Mouse (Mus musculus): Measurements from ENCODE around the gene Akip1. TPM values are rescaled to one million over a fixed set of nuclear protein-coding genes. Genes with fewer than 3 reads are reported as not detected.

Gene Akip1
- polyA plus RNA-seq, 1 experiment from 2014 or later = 37.1 TPM

DNA sequence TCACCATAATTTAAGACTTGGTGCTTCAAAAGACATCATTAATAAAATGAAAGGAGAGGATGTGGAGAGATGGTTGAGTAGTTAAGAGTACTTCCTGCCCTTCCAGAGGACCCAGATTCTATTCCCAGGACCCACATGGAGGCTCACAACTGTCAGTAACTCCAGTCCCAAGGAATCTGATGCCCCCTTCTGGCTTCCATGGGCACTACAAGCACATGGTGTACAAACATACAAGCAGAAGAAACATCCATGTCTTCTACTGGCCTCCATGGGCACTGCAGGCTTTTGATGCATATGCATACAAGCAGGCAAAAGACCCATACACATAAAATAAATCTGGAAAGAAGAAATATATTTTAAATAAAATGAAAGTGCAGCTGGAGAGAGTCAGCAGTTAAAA is 3.3 kb upstream of the Akip1 start:
- Histone ChIP-seq H3K9ac (ENCODE audit: low read depth, low read length) (no peak overlapping the region), H3K36me3 (ENCODE audit: control insufficient read depth, insufficient read depth, low read length) (no peaks in the 10 kb centered on the region), H3K4me2 (ENCODE audit: low read depth, low read length) (no peak overlapping the region), H3K9me3 (ENCODE audit: control insufficient read depth, low read length) (no peaks in the 10 kb centered on the region), H3K4me3 (ENCODE audit: low read depth, low read length) (no peak overlapping the region), H3K27ac (replicated peaks; ENCODE audit: low read depth, low read length) (no peak overlapping the region), H3K27me3 (replicated peaks; ENCODE audit: control insufficient read depth, insufficient read depth, low read length) (no peaks in the 10 kb centered on the region), H3K4me1 (ENCODE audit: control insufficient read depth, insufficient read depth, low read length) (no peaks in the 10 kb centered on the region)
- ATAC-seq (ENCODE audit: low read depth) (no peak), DNase-seq (ENCODE audit: low spot score) (no peak)

DNA sequence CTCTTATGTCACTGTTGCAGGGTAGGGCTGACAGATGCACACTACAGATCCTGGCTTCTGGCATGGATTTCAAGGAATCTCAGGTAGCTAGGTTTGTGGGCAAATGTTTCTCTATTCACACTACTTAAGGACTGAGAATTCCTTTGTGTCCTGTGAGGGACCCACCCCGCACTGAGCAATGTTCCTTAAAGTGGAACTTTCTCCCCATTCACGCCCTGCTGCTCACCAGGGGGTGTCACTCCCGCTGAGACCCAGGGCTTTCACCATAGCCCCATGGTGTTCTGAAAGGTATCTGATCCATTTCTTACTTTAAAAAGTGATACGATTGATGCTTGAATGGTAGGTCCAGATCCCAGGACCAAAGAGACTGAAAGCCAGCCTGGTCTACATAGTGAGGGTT is 769 bp upstream of the Akip1 start:
- DNase-seq (ENCODE audit: low spot score) (no peak), ATAC-seq (ENCODE audit: low read depth) (no peak)
- H3K4me2 ChIP-seq (ENCODE audit: low read depth, low read length) = peak overlapping the region; percentile 55
- H3K9ac ChIP-seq (ENCODE audit: low read depth, low read length) = peak overlapping the region; percentile 76; the same call in 1 of the 2 replicates
- 39% methylated on average over 4 of the region's 4 CpGs for WGBS
- H3K4me3 ChIP-seq (ENCODE audit: low read depth, low read length) = peak overlapping the region; percentile 67
- no peak overlapping the region for H3K27ac ChIP-seq (replicated peaks; ENCODE audit: low read depth, low read length)
- H3K4me1 ChIP-seq (ENCODE audit: control insufficient read depth, insufficient read depth, low read length) = no peaks in the 10 kb centered on the region; the same call in 1 of the 2 replicates
- no peaks in the 10 kb centered on the region for H3K9me3 ChIP-seq (ENCODE audit: control insufficient read depth, low read length)
- no peaks in the 10 kb centered on the region for H3K27me3 ChIP-seq (replicated peaks; ENCODE audit: control insufficient read depth, insufficient read depth, low read length)
- no peaks in the 10 kb centered on the region for H3K36me3 ChIP-seq (ENCODE audit: control insufficient read depth, insufficient read depth, low read length)

DNA sequence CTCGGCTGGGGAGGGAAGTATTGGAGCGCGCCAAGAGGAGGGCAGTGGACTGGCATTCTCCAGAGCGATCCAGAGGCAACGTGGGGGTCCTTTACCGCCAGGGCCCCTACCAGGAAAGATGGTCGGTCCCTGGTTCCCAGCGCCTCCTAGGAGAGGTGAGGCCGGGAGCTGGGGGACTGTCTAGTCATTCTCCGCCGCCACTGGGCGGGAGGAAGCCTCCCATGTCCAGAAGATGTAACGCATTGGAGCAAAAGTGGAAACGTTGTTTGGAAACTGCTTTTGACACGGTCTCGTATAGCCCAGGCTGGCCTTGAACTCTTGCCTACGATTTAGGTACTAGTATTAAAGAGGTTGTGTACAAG is 507 bp downstream of the Akip1 start:
- H3K4me1 ChIP-seq (ENCODE audit: control insufficient read depth, insufficient read depth, low read length) = peaks cover 2% of the 10 kb centered on the region; the same call in 1 of the 2 replicates
- DNase-seq (ENCODE audit: low spot score) = no peak
- no peaks in the 10 kb centered on the region for H3K27me3 ChIP-seq (replicated peaks; ENCODE audit: control insufficient read depth, insufficient read depth, low read length)
- peak overlapping the region; percentile 67 for H3K4me3 ChIP-seq (ENCODE audit: low read depth, low read length)
- H3K9ac ChIP-seq (ENCODE audit: low read depth, low read length) = peak overlapping the region; percentile 76
- 1% methylated on average over 13 of the region's 17 CpGs for WGBS
- no peaks in the 10 kb centered on the region for H3K36me3 ChIP-seq (ENCODE audit: control insufficient read depth, insufficient read depth, low read length)
- no peak for ATAC-seq (ENCODE audit: low read depth)
- H3K4me2 ChIP-seq (ENCODE audit: low read depth, low read length) = peak overlapping the region; percentile 55
- no peaks in the 10 kb centered on the region for H3K9me3 ChIP-seq (ENCODE audit: control insufficient read depth, low read length)
- peak overlapping the region; percentile 74; the same call in 1 of the 2 replicates for H3K27ac ChIP-seq (replicated peaks; ENCODE audit: low read depth, low read length)

DNA sequence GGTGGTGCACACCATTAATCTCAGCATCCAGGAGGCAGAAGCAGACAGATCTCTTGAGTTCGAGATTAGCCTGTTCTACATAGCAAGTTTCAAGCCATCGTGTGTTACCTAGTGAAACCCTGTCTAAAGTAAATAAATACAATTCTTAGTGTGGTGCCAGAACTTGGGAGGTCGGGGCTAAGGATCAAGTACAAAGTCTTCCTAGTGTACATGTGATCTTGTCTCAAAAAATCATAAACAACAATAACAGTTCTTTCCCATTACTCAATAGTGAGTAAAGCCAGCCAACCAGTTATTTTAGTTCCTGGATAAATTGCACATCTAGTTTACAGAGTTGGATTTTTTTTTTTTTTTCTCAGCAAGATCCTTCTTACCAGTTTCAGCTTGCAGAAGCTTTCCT is 971 bp downstream of the Akip1 start:
- peaks cover 3% of the 10 kb centered on the region; the same call in 1 of the 2 replicates for H3K4me1 ChIP-seq (ENCODE audit: control insufficient read depth, insufficient read depth, low read length)
- DNase-seq (ENCODE audit: low spot score) (no peak), ATAC-seq (ENCODE audit: low read depth) (no peak)
- no peaks in the 10 kb centered on the region for H3K27me3 ChIP-seq (replicated peaks; ENCODE audit: control insufficient read depth, insufficient read depth, low read length)
- H3K9ac ChIP-seq (ENCODE audit: low read depth, low read length) = no peak overlapping the region
- H3K36me3 ChIP-seq (ENCODE audit: control insufficient read depth, insufficient read depth, low read length) = 0 out of 2 replicates have a peak, but pooled peaks cover 2% of the 10 kb centered on the region
- H3K9me3 ChIP-seq (ENCODE audit: control insufficient read depth, low read length) = no peaks in the 10 kb centered on the region
- H3K4me3 ChIP-seq (ENCODE audit: low read depth, low read length) = peak overlapping the region; percentile 67
- peak overlapping the region; percentile 74; the same call in 1 of the 2 replicates for H3K27ac ChIP-seq (replicated peaks; ENCODE audit: low read depth, low read length)
- 64% methylated on average over 3 of the region's 3 CpGs for WGBS
- peak overlapping the region; percentile 55 for H3K4me2 ChIP-seq (ENCODE audit: low read depth, low read length)

DNA sequence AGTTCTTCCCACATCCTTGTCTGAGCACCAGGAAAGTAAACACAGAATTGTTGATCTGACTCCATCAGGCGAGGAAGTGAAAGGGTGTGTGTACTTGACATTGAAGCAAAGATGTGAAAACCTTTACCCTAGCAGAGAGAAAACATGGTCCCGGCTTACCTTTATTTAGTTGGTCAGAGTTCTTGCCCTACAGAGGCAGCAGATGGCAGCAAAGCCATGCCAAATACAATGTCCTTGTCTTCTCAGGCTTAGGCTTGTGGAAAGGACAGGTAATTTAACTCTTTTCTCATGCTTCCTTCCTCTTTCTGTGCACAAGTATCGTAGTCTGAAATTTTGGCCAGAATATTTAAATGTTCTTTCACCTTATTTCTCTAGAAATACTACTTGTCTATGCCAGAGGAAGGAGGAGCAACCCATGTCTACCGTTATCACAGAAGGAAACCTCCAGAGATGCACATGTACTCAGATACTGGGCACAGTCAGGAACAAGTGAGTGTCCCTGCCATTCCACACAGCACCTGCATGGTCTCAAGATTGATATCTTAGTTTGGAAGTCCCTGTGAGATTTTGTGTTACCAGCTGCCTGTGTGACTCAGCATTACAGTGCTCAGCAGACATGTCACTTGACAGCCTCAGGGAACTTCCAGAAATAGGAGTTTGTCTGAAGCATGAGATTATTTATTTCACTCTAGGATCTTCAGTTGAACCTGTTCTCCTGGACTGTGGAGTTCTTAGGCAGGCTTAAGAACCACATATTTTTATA is 3.7 kb downstream of the Akip1 start:
- Histone ChIP-seq H3K27ac (replicated peaks; ENCODE audit: low read depth, low read length) (no peak overlapping the region), H3K9me3 (ENCODE audit: control insufficient read depth, low read length) (no peaks in the 10 kb centered on the region), H3K4me1 (ENCODE audit: control insufficient read depth, insufficient read depth, low read length) (peaks cover 3% of the 10 kb centered on the region; the same call in 1 of the 2 replicates), H3K27me3 (replicated peaks; ENCODE audit: control insufficient read depth, insufficient read depth, low read length) (no peaks in the 10 kb centered on the region), H3K9ac (ENCODE audit: low read depth, low read length) (no peak overlapping the region), H3K36me3 (ENCODE audit: control insufficient read depth, insufficient read depth, low read length) (peaks cover 28% of the 10 kb centered on the region), H3K4me2 (ENCODE audit: low read depth, low read length) (no peak overlapping the region), H3K4me3 (ENCODE audit: low read depth, low read length) (no peak overlapping the region)
- WGBS = 44% methylated on average over 4 of the region's 4 CpGs
- DNase-seq (ENCODE audit: low spot score) (peak; percentile 78), ATAC-seq (ENCODE audit: low read depth) (no peak)

DNA sequence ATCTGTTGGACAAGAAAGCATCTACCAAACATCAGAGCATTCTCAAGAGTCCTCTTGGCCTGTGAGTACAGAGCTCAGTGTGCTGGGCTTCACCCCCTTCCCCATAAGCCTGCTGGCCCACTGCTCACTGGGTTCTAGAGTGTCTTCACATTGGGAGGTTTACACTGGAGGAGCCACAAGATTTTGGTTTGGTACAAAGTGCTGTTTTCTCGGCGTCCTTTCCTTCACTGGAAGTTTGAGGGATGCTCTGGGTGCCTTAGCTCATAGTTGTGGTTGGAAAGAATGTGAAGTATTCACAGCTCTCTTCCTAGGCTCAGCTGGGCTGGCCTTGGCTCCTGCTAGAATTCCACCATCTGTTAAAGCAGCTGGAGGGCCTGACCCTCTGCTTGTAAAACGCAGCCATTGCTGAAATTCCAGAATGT is 5.5 kb downstream of the Akip1 start:
- Histone ChIP-seq H3K9ac (ENCODE audit: low read depth, low read length) (no peak overlapping the region), H3K9me3 (ENCODE audit: control insufficient read depth, low read length) (no peaks in the 10 kb centered on the region), H3K36me3 (ENCODE audit: control insufficient read depth, insufficient read depth, low read length) (peaks cover 37% of the 10 kb centered on the region), H3K27me3 (replicated peaks; ENCODE audit: control insufficient read depth, insufficient read depth, low read length) (no peaks in the 10 kb centered on the region), H3K27ac (replicated peaks; ENCODE audit: low read depth, low read length) (peak overlapping the region; percentile 61), H3K4me1 (ENCODE audit: control insufficient read depth, insufficient read depth, low read length) (peaks cover 3% of the 10 kb centered on the region; the same call in 1 of the 2 replicates), H3K4me2 (ENCODE audit: low read depth, low read length) (no peak overlapping the region), H3K4me3 (ENCODE audit: low read depth, low read length) (no peak overlapping the region)
- 15% methylated on average over 3 of the region's 3 CpGs for WGBS
- peak; percentile 80 for ATAC-seq (ENCODE audit: low read depth)
- peak; percentile 88 for DNase-seq (ENCODE audit: low spot score)

DNA sequence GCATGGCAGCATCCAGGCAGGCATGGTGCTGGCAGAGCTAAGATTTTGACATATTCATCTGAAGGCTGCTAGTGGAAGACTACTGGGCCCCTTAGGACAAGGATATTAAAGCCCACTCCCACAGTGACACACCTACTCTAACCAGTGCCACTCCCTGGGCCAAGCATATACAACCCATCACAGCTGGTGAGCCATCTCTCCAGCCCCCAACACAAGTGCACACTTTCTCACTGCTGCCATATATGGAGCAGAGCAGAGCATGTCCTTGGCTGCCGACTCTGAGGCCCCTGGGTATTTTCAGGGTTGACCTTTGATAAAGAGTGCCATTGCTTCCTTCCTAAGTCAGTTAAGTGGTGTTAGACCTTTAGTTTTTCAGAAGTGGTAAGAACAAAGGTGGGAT is 6.6 kb downstream of the Akip1 start:
- no peaks in the 10 kb centered on the region for H3K27me3 ChIP-seq (replicated peaks; ENCODE audit: control insufficient read depth, insufficient read depth, low read length)
- peaks cover 3% of the 10 kb centered on the region; the same call in 1 of the 2 replicates for H3K4me1 ChIP-seq (ENCODE audit: control insufficient read depth, insufficient read depth, low read length)
- DNase-seq (ENCODE audit: low spot score) (no peak), ATAC-seq (ENCODE audit: low read depth) (no peak)
- peaks cover 37% of the 10 kb centered on the region for H3K36me3 ChIP-seq (ENCODE audit: control insufficient read depth, insufficient read depth, low read length)
- no peak overlapping the region for H3K4me2 ChIP-seq (ENCODE audit: low read depth, low read length)
- 78% methylated on average over 1 of the region's 1 CpGs for WGBS
- H3K9me3 ChIP-seq (ENCODE audit: control insufficient read depth, low read length) = no peaks in the 10 kb centered on the region
- no peak overlapping the region for H3K9ac ChIP-seq (ENCODE audit: low read depth, low read length)
- 0 out of 2 replicates have a peak overlapping the region, but pooled peaks have one; percentile 41 for H3K27ac ChIP-seq (replicated peaks; ENCODE audit: low read depth, low read length)
- H3K4me3 ChIP-seq (ENCODE audit: low read depth, low read length) = no peak overlapping the region

DNA sequence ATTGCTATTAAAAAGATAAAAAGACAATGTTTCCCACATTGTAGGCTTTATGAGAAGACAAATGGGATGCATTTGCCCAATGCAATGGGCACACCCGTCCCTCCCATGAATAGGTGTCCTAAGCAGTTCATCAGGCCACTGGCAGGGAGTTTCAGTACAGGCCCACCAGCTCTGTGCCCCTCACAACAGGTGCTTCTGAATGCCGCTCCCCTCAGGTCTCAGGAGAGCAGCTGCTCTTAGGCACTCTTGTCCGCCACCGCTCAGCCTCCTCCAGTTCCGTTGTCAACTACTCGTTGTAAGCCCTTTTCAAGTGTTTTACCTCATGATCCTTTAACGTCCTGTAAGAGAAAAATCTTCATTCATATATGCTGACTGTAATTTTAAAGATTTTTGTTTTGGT is 8.7 kb downstream of the Akip1 start:
- no peaks in the 10 kb centered on the region for H3K27me3 ChIP-seq (replicated peaks; ENCODE audit: control insufficient read depth, insufficient read depth, low read length)
- H3K27ac ChIP-seq (replicated peaks; ENCODE audit: low read depth, low read length) = no peak overlapping the region
- H3K4me1 ChIP-seq (ENCODE audit: control insufficient read depth, insufficient read depth, low read length) = peaks cover 3% of the 10 kb centered on the region; the same call in 1 of the 2 replicates
- H3K36me3 ChIP-seq (ENCODE audit: control insufficient read depth, insufficient read depth, low read length) = peaks cover 37% of the 10 kb centered on the region
- no peak overlapping the region for H3K4me2 ChIP-seq (ENCODE audit: low read depth, low read length)
- no peak for ATAC-seq (ENCODE audit: low read depth)
- DNase-seq (ENCODE audit: low spot score) = no peak
- 89% methylated on average over 7 of the region's 7 CpGs for WGBS
- no peak overlapping the region for H3K4me3 ChIP-seq (ENCODE audit: low read depth, low read length)
- H3K9me3 ChIP-seq (ENCODE audit: control insufficient read depth, low read length) = no peaks in the 10 kb centered on the region
- H3K9ac ChIP-seq (ENCODE audit: low read depth, low read length) = no peak overlapping the region
